Mouse (Mus musculus) embryo, embryonic 9.5 days (tissue): ENCODE measurements at regions not wholly inside any gene's neighbourhood (a gene's known extent, or its start where the extent isn't known, plus 50 kb on each side); places are given as distances from the start of the nearest gene placed in this dataset.
"Not testable (repeated sequence)": the region's sequence is repeated elsewhere in the genome, so short reads cannot be mapped to it uniquely, and the experiment has no call there.

Experiments
- DNase-seq: peaks from one replicate; pipeline ENCODE4 v3.0.0-alpha.2; 2017; ENCODE audit errors: extremely low spot score

- no peak for DNase-seq
These were observed 94.9 kb downstream of the Plppr4 start for GRCm38 (mm10) chr3:117265790-117266189.

DNA sequence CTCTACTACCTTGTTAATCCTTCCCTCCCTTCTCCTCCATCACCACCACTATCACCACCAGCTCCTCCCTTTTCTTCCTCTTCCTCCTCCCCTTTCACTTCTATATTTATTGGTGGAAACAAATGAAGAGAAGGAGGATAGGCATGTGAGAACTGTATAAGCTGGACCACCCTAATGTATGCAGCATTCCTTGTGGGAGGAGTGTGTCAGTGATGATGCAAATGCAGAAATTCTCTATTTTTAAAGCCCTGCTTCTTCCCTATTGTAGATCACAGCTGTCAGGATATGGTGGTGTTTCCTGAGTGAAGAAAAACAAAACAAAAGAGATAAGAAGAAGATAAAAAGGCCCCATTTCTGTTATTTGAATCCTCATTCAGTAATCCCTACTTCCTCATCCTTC, 112.8 kb downstream of the Plppr4 start:
- DNase-seq = no peak

DNA sequence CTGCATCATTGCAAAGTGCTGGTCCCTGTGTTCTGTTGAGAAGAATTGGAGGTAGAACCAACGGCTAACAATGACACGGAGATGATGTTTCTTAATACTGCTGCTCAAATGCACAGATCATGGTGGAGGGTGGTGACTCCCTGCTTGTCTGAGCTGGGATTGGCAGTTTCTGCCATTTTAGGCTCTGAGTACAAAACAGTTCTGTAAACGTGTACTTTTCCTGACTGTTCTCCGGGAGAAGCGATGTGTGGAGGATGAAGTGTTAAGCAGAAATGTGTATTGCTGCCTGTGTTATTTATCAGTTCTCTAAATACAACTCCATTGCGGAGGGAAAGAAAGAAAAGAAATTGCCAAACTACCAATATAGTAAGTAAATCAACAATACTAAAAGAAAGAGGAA, 118.9 kb downstream of the Plppr4 start:
- DNase-seq = no peak

DNA sequence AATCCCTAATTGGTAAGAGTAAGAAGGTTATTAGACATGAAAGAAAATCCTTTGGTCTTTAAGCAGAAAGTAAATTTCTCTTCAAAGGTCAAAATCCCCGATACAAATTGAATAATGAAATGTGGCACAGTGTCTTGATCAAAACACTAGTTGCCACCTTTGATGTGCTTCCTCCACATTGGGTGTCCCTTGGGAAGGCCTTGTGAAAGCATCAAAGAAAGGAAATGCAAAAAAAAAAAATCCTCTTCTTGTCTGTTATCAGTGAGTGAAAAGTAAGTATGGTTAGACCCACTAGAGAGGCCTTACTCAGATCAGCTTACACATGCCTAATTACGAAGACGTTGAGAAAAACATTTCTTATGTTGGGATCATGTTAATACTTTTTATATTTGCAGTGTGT, 134.1 kb downstream of the Plppr4 start:
- DNase-seq = no peak

GRCm38 (mm10) chr3:117225041-117225440, 135.6 kb downstream of the Plppr4 start:
- DNase-seq = no peak

DNA sequence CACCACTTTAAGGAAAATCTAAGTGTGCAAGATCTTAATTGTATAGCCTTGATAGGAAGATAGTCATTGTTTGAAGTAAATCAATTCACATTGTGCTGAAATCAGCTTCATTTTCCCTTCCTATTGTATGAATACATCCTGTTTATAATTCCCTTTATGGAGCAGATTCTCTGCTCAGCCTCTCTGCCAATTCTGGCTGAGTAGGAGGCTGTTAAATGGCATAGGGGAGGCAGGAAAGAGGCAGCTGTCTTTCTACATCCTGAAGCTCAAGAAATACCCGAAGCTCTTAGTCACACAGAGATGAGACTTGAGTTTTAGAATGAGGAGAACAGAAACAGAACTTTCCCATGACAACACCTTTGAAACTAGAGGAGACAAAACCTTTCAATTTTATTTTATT, 142.7 kb downstream of the Plppr4 start:
- no peak for DNase-seq

GRCm38 (mm10) chr3:117191903-117192302, 168.8 kb downstream of the Plppr4 start:
- DNase-seq = no peak

GRCm38 (mm10) chr3:117188782-117189500, 171.7 kb downstream of the Plppr4 start:
- DNase-seq = no peak

GRCm38 (mm10) chr3:117183654-117184184, 177.0 kb downstream of the Plppr4 start:
- DNase-seq = no peak

- DNase-seq = no peak
These were observed 190.9 kb downstream of the Plppr4 start for GRCm38 (mm10) chr3:117169740-117170139.

GRCm38 (mm10) chr3:117163046-117163445, 194.3 kb upstream of the Palmd start:
- DNase-seq = no peak

DNA sequence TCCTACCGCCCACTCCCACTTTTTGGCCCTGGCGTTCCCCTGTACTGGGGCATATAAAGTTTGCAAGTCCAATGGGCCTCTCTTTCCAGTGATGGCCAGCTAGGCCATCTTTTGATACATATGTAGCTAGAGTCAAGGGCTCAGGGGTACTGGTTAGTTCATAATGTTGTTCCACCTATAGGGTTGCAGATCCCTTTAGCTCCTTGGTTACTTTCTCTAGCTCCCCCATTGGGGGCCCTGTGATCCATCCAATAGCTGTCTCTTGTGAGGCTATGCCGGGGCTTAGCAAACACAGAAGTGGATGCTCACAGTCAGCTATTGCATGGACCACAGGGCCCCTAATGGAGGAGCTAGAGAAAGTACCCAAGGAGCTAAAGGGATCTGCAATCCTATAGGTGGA, 191.9 kb upstream of the Palmd start:
- not testable (repeated sequence) for DNase-seq

- DNase-seq = no peak
These were observed 186.5 kb upstream of the Palmd start for GRCm38 (mm10) chr3:117155274-117155673.

GRCm38 (mm10) chr3:117153011-117153473, 184.3 kb upstream of the Palmd start:
- DNase-seq = no peak

DNA sequence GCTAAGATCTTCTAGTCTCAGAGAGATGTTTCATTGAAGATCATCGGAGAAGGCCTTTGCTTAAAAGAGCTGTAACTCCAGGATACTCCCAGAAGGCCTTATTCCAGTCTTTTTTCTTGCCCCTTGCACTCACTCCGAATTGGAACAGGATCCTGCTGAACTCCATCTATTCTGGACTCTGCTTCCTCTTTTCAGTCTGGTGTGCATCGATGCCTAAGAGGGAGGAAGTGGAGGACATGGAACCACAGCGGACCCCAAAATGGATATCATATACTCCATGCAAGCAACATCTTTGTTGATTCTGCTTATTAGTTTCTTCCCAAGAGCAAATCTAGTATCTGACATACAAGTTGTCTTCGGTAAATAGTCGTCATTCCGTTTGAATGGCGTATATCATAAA, 183.6 kb upstream of the Palmd start:
- DNase-seq = no peak

- DNase-seq = no peak
These were observed 178.6 kb upstream of the Palmd start for GRCm38 (mm10) chr3:117147414-117147813.

DNA sequence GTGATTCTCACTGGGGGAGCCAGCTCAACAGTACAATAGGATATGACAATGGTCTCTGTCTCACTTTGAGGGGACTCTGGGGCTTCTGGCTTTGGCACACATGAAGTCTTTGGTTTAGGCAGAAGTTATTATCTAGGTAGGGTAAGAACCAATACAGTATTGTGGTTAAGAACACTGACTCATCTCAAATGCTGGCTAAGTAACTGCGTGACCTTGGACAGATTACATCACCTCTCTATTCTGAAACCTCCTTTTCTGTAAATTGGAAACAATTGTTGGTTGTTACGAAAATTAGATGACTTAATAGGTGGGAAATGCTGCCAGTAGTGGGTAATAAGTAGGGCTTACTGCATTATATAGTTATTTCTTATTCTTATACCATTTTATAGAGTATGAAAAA, 171.0 kb upstream of the Palmd start:
- no peak for DNase-seq

- DNase-seq = no peak
These were observed 169.9 kb upstream of the Palmd start for GRCm38 (mm10) chr3:117138720-117139119.

DNA sequence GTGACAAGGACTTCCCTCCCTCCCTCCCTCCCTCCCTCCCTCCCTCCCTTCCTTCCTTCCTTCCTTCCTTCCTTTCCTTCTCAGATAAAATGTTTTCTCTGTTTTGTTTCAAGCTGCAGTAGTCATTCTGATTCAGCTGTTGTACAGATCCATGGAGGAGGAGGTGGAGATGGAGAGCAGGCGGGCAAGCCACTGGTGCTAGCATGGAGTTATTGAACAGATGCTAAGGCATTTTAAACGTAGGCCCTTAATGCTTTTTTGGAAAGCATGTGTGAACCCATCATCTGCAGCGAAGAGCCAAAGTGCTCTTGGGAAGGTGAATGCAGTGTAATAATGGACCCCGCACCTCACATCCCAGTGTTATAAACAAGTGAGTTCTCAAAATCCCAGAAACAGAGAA, 164.1 kb upstream of the Palmd start:
- no peak for DNase-seq

DNA sequence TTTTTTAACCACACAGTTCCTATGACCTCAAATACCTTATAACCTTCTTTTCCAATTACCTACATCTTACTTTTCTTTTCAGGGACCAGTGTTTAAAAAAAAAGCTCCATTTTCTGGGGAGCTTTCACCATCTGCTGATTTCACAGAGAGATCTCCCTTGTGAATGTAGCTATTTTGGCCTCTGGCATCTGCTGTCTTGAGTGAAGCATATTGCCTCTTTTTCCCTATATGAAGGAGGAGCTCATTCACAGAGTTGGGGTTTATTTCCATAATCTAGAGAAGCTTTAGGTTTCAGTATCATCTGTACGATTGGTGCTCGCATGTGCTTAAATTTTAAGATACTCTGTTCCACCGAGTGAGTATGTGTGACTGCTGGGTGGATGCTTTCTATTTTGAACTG, 153.4 kb upstream of the Palmd start:
- DNase-seq = no peak

GRCm38 (mm10) chr3:117120086-117121055, 151.6 kb upstream of the Palmd start:
- peak; percentile 38 for DNase-seq

DNA sequence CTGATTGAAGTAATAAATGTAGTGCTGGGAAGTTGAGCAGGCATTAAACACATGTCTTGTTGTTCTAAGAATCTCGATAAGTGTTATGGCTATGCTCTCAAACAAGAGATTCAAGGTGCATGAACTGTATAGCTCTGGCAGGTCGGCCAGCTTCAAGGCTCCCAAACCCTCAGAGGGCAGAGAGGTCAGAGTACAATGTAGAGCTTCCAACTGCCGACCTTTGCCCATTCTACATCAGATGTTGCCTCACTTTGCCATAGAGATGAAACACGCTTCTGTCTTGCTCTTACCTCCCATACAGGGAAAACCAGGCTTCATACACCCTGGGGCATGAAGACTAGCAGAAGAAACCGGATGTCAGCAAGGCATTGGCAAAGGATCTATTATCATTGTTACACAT, 150.8 kb upstream of the Palmd start:
- no peak for DNase-seq

GRCm38 (mm10) chr3:117117838-117118237, 149.1 kb upstream of the Palmd start:
- DNase-seq = no peak
